Mouse (Mus musculus) splenic B cell, adult 2 months (primary cell): Measurements from ENCODE around the gene CN725425.

Experiments
- DNase-seq: peaks from one replicate; pipeline ENCODE4 v3.0.0-alpha.2; 2011; ENCODE audit warnings: low read depth, low spot score
- H3K27me3 ChIP-seq: 2 replicates; pipeline ENCODE4 v1.6.1; 2012; ENCODE audit warnings: mild to moderate bottlenecking, low read length, moderate library complexity, mixed read lengths; ENCODE audit not compliant: control insufficient read depth, poor library complexity, insufficient read depth, severe bottlenecking
- H3K36me3 ChIP-seq: 2 replicates; pipeline ENCODE4 v1.6.1; 2012; ENCODE audit warnings: mild to moderate bottlenecking, low read length, moderate library complexity, mixed read lengths; ENCODE audit not compliant: control insufficient read depth, poor library complexity, insufficient read depth, severe bottlenecking

CN725425 gene

DNA sequence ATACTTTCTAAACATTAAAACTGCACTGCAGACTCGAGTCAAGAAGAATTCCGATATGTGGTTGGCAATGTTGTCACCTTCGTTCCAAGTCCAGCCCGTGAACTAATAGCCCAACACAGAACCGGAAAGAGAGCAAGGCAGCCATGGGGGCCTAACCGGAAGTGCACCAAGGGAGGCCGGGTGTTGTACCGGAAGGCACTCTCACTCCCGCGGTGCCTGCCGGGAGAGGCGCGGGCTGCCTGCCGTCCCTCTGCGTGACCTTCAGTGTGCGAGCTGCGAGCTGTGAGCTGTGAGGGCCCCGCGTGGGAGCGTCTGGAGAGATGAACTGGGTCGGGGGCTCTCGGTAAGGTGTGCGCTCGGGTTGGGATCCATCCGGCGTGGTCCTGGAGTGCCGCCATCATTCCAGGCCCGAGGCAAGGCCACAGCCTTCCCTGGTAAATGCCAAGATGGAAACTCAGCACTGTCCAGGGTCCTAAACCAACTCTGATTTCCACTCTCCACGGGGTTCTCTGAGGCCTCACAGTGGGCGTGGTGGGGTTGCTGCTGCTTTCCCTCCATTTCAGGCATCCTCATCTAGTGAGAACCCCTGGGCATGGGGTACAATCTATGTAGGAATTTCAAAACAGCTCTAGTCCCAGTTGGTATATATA lies at the start of gene CN725425:
TSS of gene CN725425 (plus strand) at position 239 of the 650 bp plus-strand sequence.
- no peaks in the 10 kb centered on the region for H3K36me3 ChIP-seq
- no peaks in the 10 kb centered on the region for H3K27me3 ChIP-seq

DNA sequence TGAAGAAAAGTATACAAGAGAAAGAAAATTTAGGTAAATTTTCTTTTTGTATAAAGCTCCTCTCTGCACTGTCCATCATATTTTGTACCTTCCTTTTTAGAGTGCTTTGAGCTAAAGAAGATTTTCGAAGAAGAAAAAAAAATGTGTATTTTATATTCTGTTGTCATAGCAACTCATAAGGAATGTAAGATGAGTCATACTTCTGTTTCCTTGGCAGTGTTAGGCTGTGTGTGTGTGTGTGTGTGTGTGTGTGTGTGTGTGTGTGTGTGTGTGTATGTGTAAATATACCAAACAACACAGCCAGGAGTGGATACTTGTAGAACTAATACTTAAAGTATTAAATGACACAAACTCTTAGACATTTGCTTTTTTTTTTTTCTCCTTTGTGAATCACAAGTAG lies 46.7 kb upstream of the CN725425 start:
- no peaks in the 10 kb centered on the region for H3K36me3 ChIP-seq
- no peaks in the 10 kb centered on the region for H3K27me3 ChIP-seq
- DNase-seq = no peak

More for the DNA sequence above, at the start of gene CN725425:
- DNase-seq = no peak

DNA sequence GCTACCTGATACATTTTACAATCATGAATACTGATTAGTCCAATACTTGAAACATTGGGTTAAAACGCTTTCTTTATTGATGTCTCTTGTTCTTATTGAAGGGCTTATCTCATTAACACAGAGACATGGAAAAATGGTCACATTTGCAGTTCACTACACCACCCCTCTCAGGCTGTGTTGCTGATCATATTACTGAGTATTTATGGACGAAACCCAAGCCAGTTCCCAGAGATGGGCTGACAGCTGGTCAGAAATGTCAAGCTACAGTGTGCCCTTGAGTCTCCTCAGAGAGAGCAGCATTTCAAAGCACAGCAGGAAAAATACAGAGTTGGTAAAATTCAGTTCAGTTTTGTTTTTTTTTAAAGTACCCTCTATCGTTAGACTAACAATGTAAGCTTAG lies 46.0 kb upstream of the CN725425 start:
- DNase-seq = no peak
- H3K27me3 ChIP-seq = no peaks in the 10 kb centered on the region
- H3K36me3 ChIP-seq = no peaks in the 10 kb centered on the region

DNA sequence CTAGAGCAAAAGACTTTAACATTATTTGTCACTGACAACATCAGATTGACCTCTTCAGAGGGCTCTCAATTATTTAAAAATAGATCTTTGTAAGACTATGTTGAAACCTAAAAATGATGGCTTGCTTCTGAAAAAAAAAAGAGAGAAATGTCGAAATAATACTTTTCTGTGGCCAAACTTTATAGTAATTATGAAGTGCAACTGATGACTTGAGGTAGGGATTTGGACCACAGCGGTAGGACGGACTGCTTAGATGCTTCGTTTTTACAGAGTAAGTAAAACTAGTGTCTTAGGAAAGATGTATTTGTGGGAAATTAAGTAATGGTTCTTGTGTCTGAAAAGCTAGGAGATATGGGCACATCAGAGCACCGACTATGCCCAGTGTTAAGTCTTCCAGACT lies 38.1 kb upstream of the CN725425 start:
- Histone ChIP-seq H3K36me3 (no peaks in the 10 kb centered on the region), H3K27me3 (no peaks in the 10 kb centered on the region)
- DNase-seq = no peak

DNA sequence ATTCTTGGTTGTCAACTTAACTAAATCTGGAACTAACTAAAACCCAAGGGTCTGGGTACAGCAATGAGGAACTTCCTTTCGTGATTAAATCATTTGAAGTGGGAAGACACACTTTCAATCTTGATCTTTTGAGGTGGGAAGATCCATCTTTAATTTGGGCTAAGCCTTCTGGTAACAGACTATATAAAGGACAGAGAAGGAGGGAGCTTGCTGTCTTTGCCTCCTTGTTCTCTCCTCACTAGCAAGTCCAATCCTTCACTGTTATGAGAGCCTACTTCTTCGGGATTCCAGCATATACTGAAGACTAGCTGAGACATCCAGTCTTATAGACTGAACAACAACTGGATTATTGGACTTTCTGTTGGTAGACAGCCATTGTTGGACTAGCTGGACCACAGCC lies 35.8 kb upstream of the CN725425 start:
- H3K27me3 ChIP-seq = no peaks in the 10 kb centered on the region
- H3K36me3 ChIP-seq = no peaks in the 10 kb centered on the region
- no peak for DNase-seq

DNA sequence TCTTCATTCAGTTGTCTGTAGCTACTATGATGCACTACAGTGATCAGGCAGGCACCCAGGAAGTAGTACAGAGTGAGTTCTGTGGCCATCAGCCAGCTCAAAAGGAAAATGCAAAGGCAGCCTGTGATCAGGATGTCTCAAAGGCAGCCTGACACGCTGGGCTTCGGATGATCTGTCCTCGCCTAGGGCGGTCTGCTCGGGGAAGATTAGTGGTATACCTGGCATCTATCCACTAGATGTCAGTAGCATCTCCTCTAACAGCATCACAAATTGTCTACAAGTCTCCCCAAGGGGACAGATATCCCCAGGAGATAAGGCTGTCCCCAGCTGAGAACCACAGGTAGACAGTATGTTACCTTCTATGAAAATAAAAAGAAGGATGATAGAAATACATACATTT lies 34.3 kb upstream of the CN725425 start:
- no peak for DNase-seq
- H3K27me3 ChIP-seq = no peaks in the 10 kb centered on the region
- no peaks in the 10 kb centered on the region for H3K36me3 ChIP-seq

DNA sequence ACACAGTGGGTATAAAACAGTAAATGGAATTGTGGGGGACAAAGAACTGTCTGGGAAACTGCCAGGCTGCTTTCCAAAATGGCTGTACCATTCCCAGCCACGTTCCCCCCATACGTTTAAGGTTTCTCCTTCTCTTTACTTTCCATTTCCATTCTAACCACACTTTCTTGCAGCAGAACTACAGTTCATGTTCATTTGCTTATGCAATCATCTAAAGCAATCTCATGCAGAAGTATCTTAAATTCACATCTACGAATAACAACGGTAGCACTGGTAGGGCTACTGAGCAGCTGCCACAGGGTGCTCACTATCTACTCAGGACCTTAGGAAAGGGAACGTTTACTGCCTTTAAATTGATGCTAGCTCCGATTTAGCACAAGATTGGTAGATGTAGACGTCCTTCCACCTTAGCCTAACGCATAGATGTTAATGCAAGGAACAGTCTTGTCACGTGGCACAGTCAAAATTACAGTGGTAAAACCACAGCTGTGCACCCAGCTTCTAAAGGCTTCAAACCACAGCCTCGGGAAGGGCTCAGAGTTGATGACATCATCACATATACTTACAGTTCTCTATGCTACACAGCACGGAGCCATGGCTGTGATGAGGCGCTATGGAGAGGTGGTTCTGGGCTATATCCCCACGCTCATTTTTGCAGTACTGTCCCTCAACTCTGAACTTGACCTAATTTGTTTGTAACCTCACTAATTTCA lies 31.3 kb upstream of the CN725425 start:
- no peak for DNase-seq
- Histone ChIP-seq H3K36me3 (no peaks in the 10 kb centered on the region), H3K27me3 (no peaks in the 10 kb centered on the region)

DNA sequence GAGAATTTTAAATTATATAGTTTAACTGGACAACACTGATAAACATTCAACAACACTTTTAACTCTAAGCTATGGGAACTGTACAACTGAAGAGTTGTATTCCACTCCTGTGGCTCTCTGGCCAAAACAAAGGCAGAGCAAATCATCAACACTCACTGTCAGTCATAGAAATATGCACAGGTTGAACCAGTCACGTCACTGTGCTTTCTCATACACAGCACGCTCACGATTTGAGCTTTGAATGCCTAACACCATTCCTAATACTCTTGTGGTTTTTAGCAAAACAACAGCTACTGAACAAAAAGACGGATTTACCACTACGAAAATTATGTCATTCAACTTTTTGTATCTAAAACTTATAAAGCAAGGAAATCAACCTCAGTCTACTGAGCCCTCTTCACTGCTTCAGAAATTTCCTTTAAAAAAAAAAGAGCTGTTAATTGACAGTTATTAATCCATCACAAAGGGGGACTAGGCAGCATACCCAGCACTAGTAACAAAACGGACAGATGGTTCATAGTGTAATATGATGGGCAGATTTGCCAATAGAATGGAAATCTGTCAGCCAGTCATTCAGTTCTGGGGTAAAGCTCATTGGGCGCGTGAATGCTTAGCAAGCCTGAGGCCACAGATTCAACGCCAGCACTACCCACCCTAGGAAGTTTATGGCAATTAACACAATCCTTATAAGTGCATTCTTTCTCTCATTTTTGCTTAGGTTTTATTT lies 28.5 kb upstream of the CN725425 start:
- no peak for DNase-seq
- no peaks in the 10 kb centered on the region for H3K36me3 ChIP-seq

DNA sequence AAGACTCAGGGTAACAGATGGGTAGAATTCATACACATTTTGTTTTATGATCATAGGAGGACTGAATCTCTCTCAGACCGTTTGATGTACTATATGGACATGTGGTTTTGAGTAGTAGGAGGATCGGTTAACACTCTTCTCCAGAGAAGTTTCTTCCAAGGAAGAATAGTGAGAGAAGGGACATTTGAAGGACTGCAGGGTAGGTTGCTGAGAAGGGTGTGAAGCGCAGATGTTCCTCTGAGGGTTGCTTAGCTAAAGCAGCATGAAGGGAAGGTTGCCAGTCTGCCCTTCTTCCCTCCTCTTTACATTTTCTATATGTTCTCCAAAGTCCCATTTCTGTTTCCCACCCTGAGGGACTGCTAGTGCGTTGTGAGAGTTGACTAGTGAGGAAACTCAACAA lies 28.0 kb upstream of the CN725425 start:
- Histone ChIP-seq H3K27me3 (no peaks in the 10 kb centered on the region), H3K36me3 (no peaks in the 10 kb centered on the region)
- DNase-seq = no peak

More for the DNA sequence above, 28.5 kb upstream of the CN725425 start:
- H3K27me3 ChIP-seq = no peaks in the 10 kb centered on the region

DNA sequence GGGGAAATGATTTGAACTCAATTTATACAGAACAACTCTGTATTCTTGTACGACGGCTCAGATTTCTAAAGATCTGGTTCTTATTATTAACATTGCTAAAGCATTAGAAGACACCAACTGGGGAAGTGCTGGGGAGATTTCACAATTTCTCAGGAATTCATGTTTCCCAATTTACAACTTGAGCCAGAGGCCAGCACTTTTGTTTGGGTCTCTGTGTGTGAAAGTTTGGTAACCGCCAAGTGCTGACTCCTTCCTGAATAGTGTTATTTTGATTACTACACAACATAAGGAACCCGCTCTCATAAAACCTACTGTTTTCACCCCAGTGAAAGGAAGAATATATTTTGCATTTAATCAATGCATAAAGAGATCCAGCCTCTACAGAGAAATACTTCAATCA lies 27.1 kb upstream of the CN725425 start:
- no peaks in the 10 kb centered on the region for H3K27me3 ChIP-seq
- no peak for DNase-seq
- no peaks in the 10 kb centered on the region for H3K36me3 ChIP-seq

DNA sequence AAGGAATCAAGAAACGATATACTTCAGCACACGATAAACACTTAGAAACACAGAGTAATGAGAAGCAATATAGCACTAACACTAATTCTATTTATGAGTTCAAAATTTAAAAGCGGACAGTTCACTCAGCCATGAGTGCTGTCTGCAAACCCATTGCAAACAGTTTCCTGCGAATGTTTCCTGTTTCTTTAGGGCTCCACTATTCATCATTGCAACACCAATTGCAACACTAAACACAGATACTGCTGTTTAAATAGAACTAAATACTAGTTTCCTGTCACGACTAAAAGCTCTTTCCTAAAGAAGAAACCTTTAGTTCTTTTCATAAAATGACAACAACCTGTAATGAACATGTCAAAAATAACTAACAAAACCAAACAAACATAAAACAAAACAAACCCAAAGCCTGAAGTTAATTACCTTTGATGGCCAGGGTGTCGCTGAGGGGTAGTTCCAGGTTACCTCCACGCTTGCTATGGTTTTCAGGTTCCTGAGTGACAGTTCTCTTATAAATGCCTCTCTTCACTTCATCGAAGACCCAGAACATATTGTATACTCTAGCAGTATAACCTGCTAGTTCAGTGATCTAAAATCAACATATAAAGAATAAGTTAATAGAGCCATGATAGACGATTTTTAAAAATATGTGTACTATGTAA lies 20.5 kb upstream of the CN725425 start:
- DNase-seq = no peak
- no peaks in the 10 kb centered on the region for H3K36me3 ChIP-seq
- no peaks in the 10 kb centered on the region for H3K27me3 ChIP-seq

DNA sequence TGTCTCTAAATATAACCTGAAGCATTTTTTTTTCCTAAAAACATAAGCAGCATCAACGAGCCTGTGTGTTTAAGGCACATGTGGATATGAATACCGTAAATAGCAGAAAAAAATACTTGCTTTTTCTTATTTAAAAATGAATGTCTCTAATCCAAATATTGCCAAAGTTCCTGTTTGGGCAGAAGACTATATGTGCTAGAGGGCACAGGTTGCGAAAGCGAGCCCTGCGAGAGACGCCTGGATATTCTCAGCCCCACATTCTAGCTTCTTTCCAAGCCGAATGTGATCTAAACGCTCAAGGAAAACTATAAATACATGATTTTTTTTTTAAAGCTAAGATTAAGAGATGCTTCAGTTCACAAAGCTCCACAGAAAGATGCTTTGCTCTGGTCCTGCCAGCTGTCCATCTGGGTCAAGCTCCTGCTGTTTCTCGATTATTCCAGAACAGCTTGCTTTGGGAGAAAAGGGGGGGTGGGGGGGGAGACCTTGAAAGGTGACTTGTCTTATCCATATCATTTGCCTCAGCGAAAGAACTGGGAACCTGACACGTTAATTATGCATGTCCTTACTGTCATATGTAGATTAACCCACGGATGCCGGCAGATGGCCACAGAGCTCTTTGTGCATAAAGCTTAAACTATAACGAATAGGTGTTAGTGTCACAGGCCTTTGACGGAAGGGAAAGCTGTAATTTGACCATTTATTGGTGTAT lies 19.2 kb upstream of the CN725425 start:
- no peak for DNase-seq
- Histone ChIP-seq H3K27me3 (no peaks in the 10 kb centered on the region), H3K36me3 (no peaks in the 10 kb centered on the region)

DNA sequence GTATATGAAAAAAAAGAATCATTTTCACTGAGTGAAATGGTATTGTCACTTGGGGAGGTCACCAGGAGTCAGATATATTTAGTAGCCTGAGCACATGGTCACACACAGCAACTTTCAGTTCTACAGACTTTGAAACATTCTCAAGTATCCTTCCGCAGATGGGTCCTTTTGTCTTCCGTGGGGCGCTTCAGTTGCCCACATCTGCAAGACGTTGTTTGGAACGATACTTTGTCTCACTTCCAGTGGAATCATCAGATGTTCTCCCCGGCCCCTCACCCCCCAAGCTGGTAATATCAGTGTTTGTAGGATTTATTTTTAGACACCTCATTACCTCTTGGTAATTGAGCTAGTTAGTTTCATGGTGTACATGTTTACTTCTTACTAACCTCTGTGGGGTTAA lies 12.9 kb upstream of the CN725425 start:
- no peaks in the 10 kb centered on the region for H3K27me3 ChIP-seq
- no peak for DNase-seq
- no peaks in the 10 kb centered on the region for H3K36me3 ChIP-seq

DNA sequence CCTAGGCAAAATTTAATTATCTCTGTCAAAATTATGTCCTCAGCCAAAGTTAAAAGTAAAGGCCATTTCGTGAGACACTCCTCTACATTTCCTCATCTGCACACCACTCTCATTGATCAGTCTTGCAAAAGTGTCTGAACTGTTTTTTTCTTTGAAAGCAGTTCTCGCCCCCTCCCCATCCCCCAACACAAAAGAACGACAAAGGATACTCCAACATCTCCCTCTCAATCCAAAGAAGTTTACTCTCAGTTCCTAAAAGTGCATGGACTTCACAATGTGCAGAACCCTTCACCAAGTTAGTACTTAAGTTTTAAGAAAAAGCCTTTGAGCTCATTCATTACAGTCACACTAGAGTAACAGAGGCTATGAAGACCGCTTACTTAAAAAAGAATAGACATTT lies 9.3 kb upstream of the CN725425 start:
- no peaks in the 10 kb centered on the region for H3K36me3 ChIP-seq
- no peak for DNase-seq
- no peaks in the 10 kb centered on the region for H3K27me3 ChIP-seq
